Mouse (Mus musculus) intestine, embryonic 16.5 days (tissue): ENCODE data around the gene Tmem221. TPM values are rescaled to one million over a fixed set of nuclear protein-coding genes. Genes with fewer than 3 reads are reported as not detected.
"Not testable (repeated sequence)": the region's sequence is repeated elsewhere in the genome, so short reads cannot be mapped to it uniquely, and the experiment has no call there.

ENCODE experiments used
- ATAC-seq: fragments of 200-750 bp; cut with Nextera tagmentation; 2 replicates; pipeline ENCODE4 v1.8.0; 2017; ENCODE audit warnings: moderate TSS enrichment, moderate library complexity
- H3K27ac ChIP-seq: fragments of 300-500 bp; sonication (generic); 2 replicates; pipeline ENCODE4 v1.5.1; 2014; ENCODE audit warnings: mild to moderate bottlenecking, low read length
- H3K27me3 ChIP-seq: fragments of 300-500 bp; sonication (generic); replicated peaks from 2 replicates; pipeline ENCODE4 v1.6.1; 2014; ENCODE audit warnings: low read length, control low read depth, mixed read lengths; ENCODE audit not compliant: control insufficient read depth, insufficient read depth
- H3K36me3 ChIP-seq: fragments of 300-500 bp; sonication (generic); 2 replicates; pipeline ENCODE4 v1.6.1; 2014; ENCODE audit warnings: low read length, control low read depth; ENCODE audit not compliant: control insufficient read depth, insufficient read depth
- H3K4me1 ChIP-seq: fragments of 300-500 bp; sonication (generic); 2 replicates; pipeline ENCODE4 v1.6.1; 2014; ENCODE audit warnings: low read length, control low read depth, mixed read lengths; ENCODE audit not compliant: control insufficient read depth, insufficient read depth
- H3K4me2 ChIP-seq: fragments of 300-500 bp; sonication (generic); 2 replicates; pipeline ENCODE4 v1.6.1; 2014; ENCODE audit warnings: low read depth, low read length, control low read depth
- H3K4me3 ChIP-seq: fragments of 300-500 bp; sonication (generic); 2 replicates; pipeline ENCODE4 v1.5.1; 2014; ENCODE audit warnings: mild to moderate bottlenecking, low read length
- H3K9ac ChIP-seq: fragments of 300-500 bp; sonication (generic); 2 replicates; pipeline ENCODE4 v1.6.1; 2014; ENCODE audit warnings: low read depth, low read length
- H3K9me3 ChIP-seq: fragments of 300-500 bp; sonication (generic); 2 replicates; pipeline ENCODE4 v1.6.1; 2016; ENCODE audit warnings: low read length, control low read depth; ENCODE audit not compliant: control insufficient read depth
- WGBS: fragments of 180-500 bp; shearing (Covaris S2); extraction: QIAGEN DNeasy Blood & Tissue Kit; methylation state at CpG from one replicate; pipeline ENCODE4 v1.1.7; 2014; 5-methylcytosine and 5-hydroxymethylcytosine counted together
- polyA plus RNA-seq: library from polyadenylated mRNA; unstranded; fragments of >200 nt; fragmentation: Nextera tagmentation; extraction: Ambion mirVana; gene quantifications from 2 replicates; pipeline ENCODE4 v1.2.1, GENCODE M21; 2015

The Tmem221 gene
- polyA plus RNA-seq, 1 experiment from 2014 or later, result 1.8 TPM

GRCm38 (mm10) chr8:71525226-71526050 lies 33.2 kb downstream of the Tmem221 start, which contains the start of gene Ccdc194:
Gene Ccdc194, minus strand, starts transcription at chr8:71525711.
- Histone ChIP-seq H3K27ac (peak within 1 kb of the TSS; percentile 50), H3K4me2 (peak within 1 kb of the TSS; percentile 22; the same call in 1 of the 2 replicates), H3K4me1 (peaks cover 3% of the 10 kb centered on the region; the same call in 1 of the 2 replicates), H3K9ac (peak within 1 kb of the TSS; percentile 37; the same call in 1 of the 2 replicates), H3K9me3 (no peaks in the 10 kb centered on the region), H3K4me3 (no peak within 1 kb of the TSS), H3K36me3 (no peaks in the 10 kb centered on the region), H3K27me3 (peaks cover 20% of the 10 kb centered on the region)
- WGBS, result 15% methylated on average over 46 of the region's 46 CpGs
- ATAC-seq, result no peak

GRCm38 (mm10) chr8:71521634-71522033 lies 37.0 kb downstream of the Tmem221 start:
- Histone ChIP-seq H3K9me3 (no peaks in the 10 kb centered on the region), H3K4me3 (no peak overlapping the region), H3K4me2 (peak overlapping the region; percentile 26; the same call in 1 of the 2 replicates), H3K9ac (0 out of 2 replicates have a peak overlapping the region, but pooled peaks have one; percentile 30), H3K27me3 (peaks cover 18% of the 10 kb centered on the region), H3K27ac (no peak overlapping the region), H3K36me3 (no peaks in the 10 kb centered on the region), H3K4me1 (peaks cover 2% of the 10 kb centered on the region; the same call in 1 of the 2 replicates)
- WGBS, result 4% methylated on average over 17 of the region's 17 CpGs
- peak; percentile 87 for ATAC-seq

DNA sequence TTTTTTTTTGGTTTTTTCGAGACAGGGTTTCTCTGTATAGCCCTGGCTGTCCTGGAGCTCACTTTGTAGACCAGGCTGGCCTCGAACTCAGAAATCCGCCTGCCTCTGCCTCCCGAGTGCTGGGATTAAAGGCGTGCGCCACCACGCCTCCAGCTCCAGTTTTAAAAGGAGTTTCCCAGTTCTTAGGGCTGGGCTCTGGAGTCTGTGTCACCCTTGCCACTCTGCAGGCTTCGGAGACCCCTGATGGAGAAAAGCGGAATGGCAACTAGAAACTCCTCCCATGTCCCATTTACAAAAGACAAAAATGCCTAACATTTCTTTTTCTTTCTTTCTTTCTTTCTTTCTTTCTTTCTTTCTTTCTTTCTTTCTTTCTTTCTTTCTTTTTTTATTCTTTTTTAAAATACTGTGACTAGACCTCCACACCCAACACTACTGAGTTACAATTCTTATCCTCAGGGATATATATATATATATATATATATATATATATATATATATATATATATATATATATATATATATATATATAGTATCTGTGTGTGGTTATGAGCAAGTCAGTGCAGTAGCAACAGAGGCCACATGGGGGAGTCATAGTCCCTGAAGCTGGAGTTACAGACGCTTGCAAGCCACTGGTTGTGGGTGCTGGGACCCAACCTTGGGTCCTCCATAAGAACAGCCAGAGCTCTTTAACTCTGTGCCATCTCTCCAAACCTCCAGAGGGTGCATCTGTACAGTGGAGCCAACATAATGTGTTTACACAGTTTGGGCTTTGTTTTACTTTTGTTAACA lies 39.4 kb downstream of the Tmem221 start:
- not testable (repeated sequence) for H3K4me2 ChIP-seq, H3K4me1 ChIP-seq, H3K4me3 ChIP-seq, H3K36me3 ChIP-seq, H3K9me3 ChIP-seq, H3K27me3 ChIP-seq, ATAC-seq, H3K27ac ChIP-seq, H3K9ac ChIP-seq
- 39% methylated on average over 9 of the region's 10 CpGs for WGBS

GRCm38 (mm10) chr8:71516786-71517185 lies 41.9 kb downstream of the Tmem221 start:
- Histone ChIP-seq H3K9ac (no peak overlapping the region), H3K4me1 (0 out of 2 replicates have a peak, but pooled peaks cover 2% of the 10 kb centered on the region), H3K27ac (peak overlapping the region; percentile 23; the same call in 1 of the 2 replicates), H3K4me2 (no peak overlapping the region), H3K36me3 (no peaks in the 10 kb centered on the region), H3K9me3 (no peaks in the 10 kb centered on the region), H3K27me3 (no peaks in the 10 kb centered on the region), H3K4me3 (no peak overlapping the region)
- 7% methylated on average over 6 of the region's 6 CpGs for WGBS
- no peak for ATAC-seq

DNA sequence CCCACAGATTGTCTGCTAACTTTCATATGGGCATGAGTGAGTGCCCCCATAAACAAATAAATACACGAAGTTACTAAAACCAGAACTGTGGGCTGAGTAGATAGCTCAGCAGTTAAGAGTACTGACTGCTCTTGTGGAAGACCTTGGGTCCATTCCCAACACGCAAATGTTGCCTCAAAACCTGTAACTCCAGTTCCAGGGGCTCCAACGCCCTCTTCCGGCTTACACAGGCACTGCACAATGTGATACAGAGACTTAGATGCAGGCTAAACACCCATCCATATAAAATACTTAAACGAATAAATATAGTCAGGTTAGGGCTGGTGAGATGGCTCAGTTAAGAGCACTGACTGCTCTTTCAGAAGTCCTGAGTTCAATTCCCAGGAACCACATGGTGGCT lies 43.6 kb downstream of the Tmem221 start:
- Histone ChIP-seq H3K4me3 (no peak overlapping the region), H3K36me3 (no peaks in the 10 kb centered on the region), H3K27ac (no peak overlapping the region), H3K27me3 (no peaks in the 10 kb centered on the region; the same call in 1 of the 2 replicates), H3K9me3 (no peaks in the 10 kb centered on the region), H3K9ac (no peak overlapping the region), H3K4me2 (no peak overlapping the region), H3K4me1 (0 out of 2 replicates have a peak, but pooled peaks cover 2% of the 10 kb centered on the region)
- WGBS, result 72% methylated on average over 5 of the region's 5 CpGs
- no peak for ATAC-seq

GRCm38 (mm10) chr8:71513018-71513754 lies 45.5 kb downstream of the Tmem221 start:
- no peak overlapping the region for H3K27ac ChIP-seq
- no peaks in the 10 kb centered on the region for H3K36me3 ChIP-seq
- no peak overlapping the region for H3K4me3 ChIP-seq
- no peak overlapping the region for H3K9ac ChIP-seq
- H3K27me3 ChIP-seq, result peaks cover 7% of the 10 kb centered on the region
- H3K4me1 ChIP-seq, result peaks cover 9% of the 10 kb centered on the region; the same call in 1 of the 2 replicates
- 70% methylated on average over 15 of the region's 15 CpGs for WGBS
- ATAC-seq, result no peak
- no peak overlapping the region for H3K4me2 ChIP-seq
- no peaks in the 10 kb centered on the region for H3K9me3 ChIP-seq

- Histone ChIP-seq H3K9ac (peak within 1 kb of the TSS; percentile 8; the same call in 1 of the 2 replicates), H3K4me3 (peak within 1 kb of the TSS; percentile 25), H3K9me3 (no peaks in the 10 kb centered on the region), H3K4me1 (peaks cover 16% of the 10 kb centered on the region; the same call in 1 of the 2 replicates), H3K27ac (no peak within 1 kb of the TSS), H3K36me3 (no peaks in the 10 kb centered on the region), H3K27me3 (peaks cover 23% of the 10 kb centered on the region), H3K4me2 (0 out of 2 replicates have a peak within 1 kb of the TSS, but pooled peaks have one; percentile 2)
- 18% methylated on average over 14 of the region's 14 CpGs for WGBS
- peak; percentile 22; the same call in 1 of the 2 replicates for ATAC-seq
Measured at GRCm38 (mm10) chr8:71511644-71512043, 47.0 kb downstream of the Tmem221 start, which contains the start of gene Plvap. Gene Plvap, minus strand, starts transcription at chr8:71511752.

GRCm38 (mm10) chr8:71509316-71509715 lies 49.4 kb downstream of the Tmem221 start:
- Histone ChIP-seq H3K4me1 (peaks cover 16% of the 10 kb centered on the region; the same call in 1 of the 2 replicates), H3K27ac (no peak overlapping the region), H3K27me3 (peaks cover 29% of the 10 kb centered on the region), H3K36me3 (no peaks in the 10 kb centered on the region), H3K4me3 (peak overlapping the region; percentile 12; the same call in 1 of the 2 replicates), H3K9me3 (no peaks in the 10 kb centered on the region), H3K4me2 (no peak overlapping the region), H3K9ac (no peak overlapping the region)
- ATAC-seq, result no peak
- 56% methylated on average over 2 of the region's 2 CpGs for WGBS
